ENCODE assay signal across 18 mouse cellular contexts in genomic region chr11:68060651-68061050, GRCm38 (mm10).
"Had no signal": no experiment of that assay in that cellular context is flagged by ENCODE, and none has a peak within 500 bp of the region (broad histone marks: within the 10 kb centered on the region; RNA-seq: fewer than 3 reads in every experiment).

No protein-coding gene starts in this region.

- H3K27me3 ChIP-seq: kidney, embryonic 15.5 days; liver, embryonic 13.5 days; midbrain, embryonic 13.5 days; neural tube, embryonic 12.5 days; neural tube, embryonic 15.5 days; stomach, embryonic 15.5 days had no signal

- H3K4me1 ChIP-seq: liver, embryonic 13.5 days; midbrain, embryonic 13.5 days; neural tube, embryonic 12.5 days; neural tube, embryonic 15.5 days; stomach, embryonic 15.5 days had no signal

- H3K36me3 ChIP-seq: kidney, embryonic 15.5 days; liver, embryonic 13.5 days; midbrain, embryonic 13.5 days; neural tube, embryonic 12.5 days; neural tube, embryonic 15.5 days; stomach, embryonic 15.5 days had no signal

- H3K9ac ChIP-seq: kidney, embryonic 15.5 days; liver, embryonic 13.5 days; midbrain, embryonic 13.5 days; neural tube, embryonic 12.5 days; neural tube, embryonic 15.5 days; stomach, embryonic 15.5 days had no signal

- H3K4me3 ChIP-seq: kidney, embryonic 15.5 days; liver, embryonic 13.5 days; midbrain, embryonic 13.5 days; neural tube, embryonic 12.5 days; neural tube, embryonic 15.5 days; stomach, embryonic 15.5 days had no signal

- H3K4me2 ChIP-seq: kidney, embryonic 15.5 days; liver, embryonic 13.5 days; midbrain, embryonic 13.5 days; neural tube, embryonic 12.5 days; neural tube, embryonic 15.5 days; stomach, embryonic 15.5 days had no signal

- H3K27ac ChIP-seq: kidney, embryonic 15.5 days; liver, embryonic 13.5 days; midbrain, embryonic 13.5 days; neural tube, embryonic 12.5 days; neural tube, embryonic 15.5 days; stomach, embryonic 15.5 days had no signal

- H3K9me3 ChIP-seq: kidney, embryonic 15.5 days; liver, embryonic 13.5 days; midbrain, embryonic 13.5 days; neural tube, embryonic 12.5 days; neural tube, embryonic 15.5 days; stomach, embryonic 15.5 days had no signal

- DNase-seq: kidney, adult 11 months; kidney, adult 8-10 months; kidney, postnatal 10 days; kidney, postnatal 4 days; liver, embryonic 13.5 days; lung, adult 2 months; lung, postnatal 14 days; lung, postnatal 4 days; retina, postnatal 1 day; right cerebral cortex, postnatal 25 days; spleen, adult 18-20 months; thymus, adult 18-20 months; thymus, postnatal 36 days had no signal

- ATAC-seq: midbrain, embryonic 13.5 days had no signal
